13 mouse cellular contexts compared by ENCODE assay signal in the genomic region with DNA sequence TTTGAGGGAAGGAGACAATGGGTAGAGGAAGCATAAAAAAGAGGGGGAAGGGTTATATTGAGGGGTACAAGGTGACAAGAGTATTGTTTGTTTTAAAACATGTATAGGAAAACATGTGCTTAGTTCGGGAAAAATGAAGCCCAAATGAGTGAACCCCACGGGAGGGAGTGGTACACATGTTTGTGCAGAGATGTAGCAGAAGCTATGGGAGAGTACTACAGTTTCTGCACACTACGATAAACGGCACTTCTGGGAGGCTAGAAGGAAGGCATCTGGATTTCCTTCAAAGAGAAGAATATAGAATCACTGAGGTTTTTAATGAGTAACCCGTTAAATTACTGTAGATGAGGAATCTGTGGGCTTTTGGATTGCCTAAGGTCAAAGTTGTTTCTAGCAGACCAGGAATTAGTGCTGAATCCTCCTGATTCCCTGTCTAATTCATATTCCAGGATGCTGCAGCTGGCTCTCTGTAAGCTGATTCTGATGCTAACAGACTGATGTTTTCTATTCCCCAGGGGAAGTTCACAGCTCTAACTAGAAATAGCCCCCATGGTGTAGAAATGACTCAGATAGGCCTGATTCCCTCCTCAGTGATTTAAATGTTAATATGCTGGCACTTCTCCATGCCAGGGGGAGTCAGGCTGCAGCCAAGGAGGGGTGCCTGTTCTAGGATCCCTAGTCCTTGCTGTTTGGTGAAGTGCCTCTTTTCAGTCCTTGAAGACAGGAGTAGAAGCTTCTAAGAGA.
DNase-seq lines count a peak whose midpoint lies in the region; ATAC-seq and TF ChIP-seq lines count a peak whose summit lies in the region.
"Had no signal": no experiment of that assay in that cellular context is flagged by ENCODE, and none has a peak within 500 bp of the region (broad histone marks: within the 10 kb centered on the region; RNA-seq: fewer than 3 reads in every experiment).

No protein-coding gene starts in this region.

- in situ Hi-C loops in CH12.LX (cut with MboI; ENCODE audit: low pct_ligation_motif_present, low pct_unique_long_range_greater_than_20kb, low sequenced_read_pairs) = no loop called here

- no peaks in the 10 kb centered on the region for H3K79me2 ChIP-seq in CH12.LX (replicated peaks; ENCODE audit: control insufficient read depth, extremely low read depth, insufficient read depth, poor library complexity, severe bottlenecking)

- H3K9ac ChIP-seq in hindbrain, embryonic 11.5 days (ENCODE audit: low read depth, low read length) = no peak overlapping the region
- no peak overlapping the region for H3K9ac ChIP-seq in CH12.LX (ENCODE audit: insufficient read depth, low read depth)
- H3K9ac ChIP-seq in midbrain, embryonic 15.5 days = no peak overlapping the region

- 0 out of 2 replicates have a peak, but pooled peaks have one; percentile 45 for ATAC-seq in hindbrain, embryonic 11.5 days (ENCODE audit: low FRiP score)
- ATAC-seq in midbrain, embryonic 15.5 days (replicated peaks) = 0 out of 2 replicates have a peak, but pooled peaks have one; percentile 37

- H3K27me3 ChIP-seq in hindbrain, embryonic 11.5 days (ENCODE audit: control insufficient read depth, insufficient read depth, low read length) = no peaks in the 10 kb centered on the region
- no peaks in the 10 kb centered on the region for H3K27me3 ChIP-seq in hindbrain, embryonic 10.5 days (ENCODE audit: insufficient read depth, poor library complexity, severe bottlenecking)
- H3K27me3 ChIP-seq in CH12.LX (replicated peaks) = no peaks in the 10 kb centered on the region
- no peaks in the 10 kb centered on the region for H3K27me3 ChIP-seq in midbrain, embryonic 15.5 days (replicated peaks)

- no peak for TF ChIP-seq POLR2A in CH12.LX (IDR thresholded peaks at IDR 0.05; ENCODE audit: low read depth, low read length)
- TF ChIP-seq POLR2A in brain, embryonic 14.5 days (IDR thresholded peaks at IDR 0.05; ENCODE audit: borderline replicate concordance, extremely low read depth, insufficient read depth, insufficient read length, poor library complexity, severe bottlenecking) = no peak

- no peak for TF ChIP-seq RAD21 in CH12.LX (IDR thresholded peaks at IDR 0.05; ENCODE audit: low read depth, low read length)

- H3K4me1 ChIP-seq in hindbrain, embryonic 11.5 days (replicated peaks; ENCODE audit: control insufficient read depth, insufficient read depth, low read length) = no peaks in the 10 kb centered on the region
- no peaks in the 10 kb centered on the region for H3K4me1 ChIP-seq in hindbrain, embryonic 10.5 days (replicated peaks)
- H3K4me1 ChIP-seq in CH12.LX (ENCODE audit: control insufficient read depth in 1 of 2, insufficient read depth in 2 of 2) = peaks cover 3 to 22% of the 10 kb centered on the region in 2 experiments
- H3K4me1 ChIP-seq in midbrain, embryonic 15.5 days = 0 out of 2 replicates have a peak, but pooled peaks cover 8% of the 10 kb centered on the region

- no peaks in the 10 kb centered on the region for H3K36me3 ChIP-seq in hindbrain, embryonic 11.5 days (ENCODE audit: control insufficient read depth, insufficient read depth, low read length)
- no peaks in the 10 kb centered on the region for H3K36me3 ChIP-seq in hindbrain, embryonic 10.5 days
- H3K36me3 ChIP-seq in CH12.LX (replicated peaks in 1 of 2; ENCODE audit: control insufficient read depth in 1 of 2, insufficient read depth in 1 of 2, low read length in 1 of 2) = no peaks in the 10 kb centered on the region
- no peaks in the 10 kb centered on the region for H3K36me3 ChIP-seq in midbrain, embryonic 15.5 days (replicated peaks)

- WGBS in hindbrain, embryonic 11.5 days = 79% methylated on average over 5 of the region's 5 CpGs
- WGBS in hindbrain, embryonic 10.5 days = 82% methylated on average over 5 of the region's 5 CpGs
- 66% methylated on average over 5 of the region's 5 CpGs for WGBS in midbrain, embryonic 15.5 days

- no peak for DNase-seq in hindbrain, embryonic 11.5 days (ENCODE audit: low spot score)
- DNase-seq in hindbrain, embryonic 10.5 days (ENCODE audit: low spot score) = no peak
- peak; percentile 49 for DNase-seq in CH12.LX (ENCODE audit: extremely low read depth)
- DNase-seq in brain, embryonic 14.5 days (ENCODE audit: low read depth) = peak; percentile 71
- DNase-seq in adrenal gland, adult 8-10 months = no peak
- no peak for DNase-seq in kidney, adult 8-10 months
- DNase-seq: adrenal gland, adult 2 months; cerebellum, adult 8-10 months; heart, adult 11 months; kidney, adult 9 months; layer of hippocampus, postnatal 36 days; thymus, adult 2 months had no signal

- H3K4me2 ChIP-seq in hindbrain, embryonic 11.5 days (replicated peaks; ENCODE audit: low read depth, low read length) = no peak overlapping the region
- H3K4me2 ChIP-seq in CH12.LX (ENCODE audit: insufficient read depth, low read depth, poor library complexity, severe bottlenecking) = no peak overlapping the region
- H3K4me2 ChIP-seq in midbrain, embryonic 15.5 days = no peak overlapping the region

- H3K4me3 ChIP-seq in hindbrain, embryonic 11.5 days (ENCODE audit: low read depth, low read length) = no peak overlapping the region
- no peak overlapping the region for H3K4me3 ChIP-seq in hindbrain, embryonic 10.5 days
- H3K4me3 ChIP-seq in CH12.LX (replicated peaks in 1 of 3; ENCODE audit: low read depth in 2 of 3, low read length in 2 of 3, poor library complexity in 1 of 3) = no peak overlapping the region
- H3K4me3 ChIP-seq in midbrain, embryonic 15.5 days = no peak overlapping the region

- TF ChIP-seq CTCF in CH12.LX (conservative IDR thresholded peaks at IDR 0.05 in 1 of 2, IDR thresholded peaks at IDR 0.05 in 1 of 2; ENCODE audit: low read depth in 2 of 2, low read length in 2 of 2) = no peak
- TF ChIP-seq CTCF in brain, embryonic 14.5 days (IDR thresholded peaks at IDR 0.05; ENCODE audit: borderline replicate concordance, extremely low read depth, insufficient read depth, insufficient read length) = no peak

- H3K27ac ChIP-seq in hindbrain, embryonic 11.5 days (ENCODE audit: low read depth, low read length) = no peak overlapping the region
- H3K27ac ChIP-seq in hindbrain, embryonic 10.5 days = no peak overlapping the region
- no peak overlapping the region for H3K27ac ChIP-seq in CH12.LX (ENCODE audit: insufficient read depth, low read depth)
- H3K27ac ChIP-seq in midbrain, embryonic 15.5 days = 0 out of 2 replicates have a peak overlapping the region, but pooled peaks have one; percentile 12

- no peaks in the 10 kb centered on the region for H3K9me3 ChIP-seq in hindbrain, embryonic 11.5 days (ENCODE audit: control insufficient read depth, low read length)
- no peaks in the 10 kb centered on the region for H3K9me3 ChIP-seq in hindbrain, embryonic 10.5 days
- H3K9me3 ChIP-seq in CH12.LX (replicated peaks; ENCODE audit: low read length) = no peaks in the 10 kb centered on the region
- H3K9me3 ChIP-seq in midbrain, embryonic 15.5 days = no peaks in the 10 kb centered on the region

- dilution Hi-C loops in CH12.LX (cut with MboI; ENCODE audit: extremely low pct_ligation_motif_present, extremely low pct_unique_long_range_greater_than_20kb, low sequenced_read_pairs) = no loop called here

- TF ChIP-seq EP300 in CH12.LX (IDR thresholded peaks at IDR 0.05; ENCODE audit: low read length) = peak; percentile 49; the same call in 1 of the 2 replicates

TF ChIP-seq in CH12.LX, 34 proteins besides CTCF, POLR2A, EP300 and RAD21:
- TF ChIP-seq CHD1 (IDR thresholded peaks at IDR 0.05; ENCODE audit: low read depth, low read length) (no peak), JUN (IDR thresholded peaks at IDR 0.05; ENCODE audit: insufficient read depth, low read depth, low read length) (0 out of 2 replicates have a peak, but pooled peaks have one; percentile 4), E2F4 (IDR thresholded peaks at IDR 0.05; ENCODE audit: insufficient replicate concordance, low read depth, low read length) (no peak), SIN3A (IDR thresholded peaks at IDR 0.05; ENCODE audit: low read length) (no peak), PAX5 (IDR thresholded peaks at IDR 0.05; ENCODE audit: low read length) (no peak), MEF2A (IDR thresholded peaks at IDR 0.05; ENCODE audit: borderline replicate concordance, low read depth, low read length) (peak; percentile 68; the same call in 1 of the 2 replicates), ZNF384 (IDR thresholded peaks at IDR 0.05; ENCODE audit: low read depth, low read length) (no peak), CHD2 (IDR thresholded peaks at IDR 0.05; ENCODE audit: low read length) (no peak), JUND (conservative IDR thresholded peaks at IDR 0.05; ENCODE audit: low read depth, low read length) (peak; percentile 59), MAFK (IDR thresholded peaks at IDR 0.05; ENCODE audit: insufficient replicate concordance, low read length) (no peak), RCOR1 (conservative IDR thresholded peaks at IDR 0.05; ENCODE audit: low read depth, low read length) (no peak), ZKSCAN1 (IDR thresholded peaks at IDR 0.05; ENCODE audit: borderline replicate concordance, low read depth, low read length) (no peak), IRF4 (IDR thresholded peaks at IDR 0.05; ENCODE audit: low read depth, low read length) (peak; percentile 67), ELF1 (IDR thresholded peaks at IDR 0.05; ENCODE audit: low read depth, low read length) (no peak), GABPA (IDR thresholded peaks at IDR 0.05; ENCODE audit: insufficient replicate concordance, low read depth, low read length) (no peak), TBP (conservative IDR thresholded peaks at IDR 0.05; ENCODE audit: low read depth, low read length) (no peak), BHLHE40 (IDR thresholded peaks at IDR 0.05; ENCODE audit: low read depth, low read length) (no peak), HCFC1 (IDR thresholded peaks at IDR 0.05; ENCODE audit: low read depth, low read length) (no peak), ETS1 (conservative IDR thresholded peaks at IDR 0.05; ENCODE audit: low read depth, low read length) (no peak), NELFE (IDR thresholded peaks at IDR 0.05; ENCODE audit: low read depth, low read length) (no peak), UBTF (IDR thresholded peaks at IDR 0.05; ENCODE audit: low read depth, low read length) (no peak), POLR2AphosphoS2 (IDR thresholded peaks at IDR 0.05; ENCODE audit: low read depth, low read length) (no peak), SMC3 (IDR thresholded peaks at IDR 0.05; ENCODE audit: low read depth, low read length) (no peak), MAZ (IDR thresholded peaks at IDR 0.05; ENCODE audit: low read depth, low read length) (no peak)

Comparison
In these comparisons a context has a peak if more than half of its experiments do, and no peak if none do; other contexts are left out.
1. DNase-seq: peak in CH12.LX (single experiment) and brain, embryonic 14.5 days (single experiment); none in hindbrain, embryonic 11.5 days (single experiment), hindbrain, embryonic 10.5 days (single experiment), adrenal gland, adult 8-10 months (single experiment) and kidney, adult 8-10 months (0 of 2).